Mouse (Mus musculus) heart, postnatal 14 days (tissue): ENCODE results near the gene Tuba1b. TPM values are rescaled to one million over a fixed set of nuclear protein-coding genes. Genes with fewer than 3 reads are reported as not detected.
"Not testable (repeated sequence)": the region's sequence is repeated elsewhere in the genome, so short reads cannot be mapped to it uniquely, and the experiment has no call there.

Source experiments
- DNase-seq, 2 experiments: peaks; one replicate each; pipeline ENCODE4 v3.0.0; 2021 to 2022
- intact Hi-C: fragments of 180-260 bp; cut with DNase I; formaldehyde crosslinking; loops from one replicate; pipeline ENCODE4 v1.15.1; 2025
- total RNA-seq, 2 experiments: library from RNA; stranded (reverse); gene quantifications; 2 replicates each; pipeline ENCODE4 v1.2.3; 2021

The Tuba1b gene
- total RNA-seq, 2 experiments from 2014 or later: 164 to 218 TPM

GRCm38 (mm10) chr15:98955324-98955723, 21.0 kb upstream of the Tuba1b start:
- DNase-seq: no peak
- intact Hi-C loops: loop anchor here (2.0 kb wide), 1 partner anchor 29 kb away; no protein-coding TSS in a partner anchor

- peak in 1 of 2 experiments; percentile 10 for DNase-seq
- intact Hi-C loops: loop anchor here (2.0 kb wide), 1 partner anchor 30 kb away; no protein-coding TSS in a partner anchor
Observed at GRCm38 (mm10) chr15:98954425-98955253, 20.3 kb upstream of the Tuba1b start.

GRCm38 (mm10) chr15:98953401-98954356, 19.3 kb upstream of the Tuba1b start, which contains the start of the genes Gm49450 and Tuba1a:
Gm49450 (minus strand) TSS chr15:98953551.
Tuba1a (minus strand) TSS chr15:98953703.
- DNase-seq: peak; percentile 90 to 91
- intact Hi-C loops: loop anchor here (1.0 to 2.0 kb wide), 3 partner anchors 19 to 40 kb away; partner anchors contain the start of gene Tuba1b

- DNase-seq: peak; percentile 72 to 79
- intact Hi-C loops: loop anchor here (1.0 kb wide), 2 partner anchors 19 to 40 kb away; partner anchors contain the start of gene Tuba1b
Observed at GRCm38 (mm10) chr15:98952751-98953400, 18.5 kb upstream of the Tuba1b start.

- DNase-seq: no peak
- intact Hi-C loops: no loop called here
Observed at GRCm38 (mm10) chr15:98952063-98952455, 17.7 kb upstream of the Tuba1b start.

- intact Hi-C loops, DNase-seq: not testable (repeated sequence)
Observed at GRCm38 (mm10) chr15:98951122-98952062, 17.0 kb upstream of the Tuba1b start.

- no peak for DNase-seq
- intact Hi-C loops: no loop called here
Observed at GRCm38 (mm10) chr15:98949607-98949892, 15.2 kb upstream of the Tuba1b start.

- intact Hi-C loops: no loop called here
Observed at GRCm38 (mm10) chr15:98948857-98949606, 14.7 kb upstream of the Tuba1b start.

GRCm38 (mm10) chr15:98948382-98948781, 14.0 kb upstream of the Tuba1b start:
- intact Hi-C loops: no loop called here
- no peak for DNase-seq

More at GRCm38 (mm10) chr15:98948857-98949606, 14.7 kb upstream of the Tuba1b start:
- no peak for DNase-seq

GRCm38 (mm10) chr15:98947884-98948283, 13.5 kb upstream of the Tuba1b start:
- intact Hi-C loops: no loop called here

GRCm38 (mm10) chr15:98943133-98943532, 8.8 kb upstream of the Tuba1b start:
- DNase-seq: no peak
- intact Hi-C loops: no loop called here

More at GRCm38 (mm10) chr15:98947884-98948283, 13.5 kb upstream of the Tuba1b start:
- DNase-seq: no peak

GRCm38 (mm10) chr15:98942081-98942480, 7.7 kb upstream of the Tuba1b start:
- no peak for DNase-seq
- intact Hi-C loops: no loop called here

GRCm38 (mm10) chr15:98941539-98941938, 7.2 kb upstream of the Tuba1b start:
- intact Hi-C loops: no loop called here
- no peak for DNase-seq

- intact Hi-C loops: no loop called here
- no peak for DNase-seq
Observed at GRCm38 (mm10) chr15:98940816-98941215, 6.5 kb upstream of the Tuba1b start.

GRCm38 (mm10) chr15:98933833-98934216, 540 bp downstream of the Tuba1b start:
- DNase-seq: peak; percentile 96
- intact Hi-C loops: loop anchor here (1.0 to 2.0 kb wide), 2 partner anchors 19 to 59 kb away; partner anchors contain the start of genes Gm49450 and Tuba1a

- intact Hi-C loops, DNase-seq: not testable (repeated sequence)
Observed at GRCm38 (mm10) chr15:98933004-98933671, 1.2 kb downstream of the Tuba1b start.

- intact Hi-C loops: no loop called here
- DNase-seq: no peak
Observed at GRCm38 (mm10) chr15:98930998-98931397, 3.4 kb downstream of the Tuba1b start.
